Mouse (Mus musculus): ENCODE results near the gene Spint2. TPM values are rescaled to one million over a fixed set of nuclear protein-coding genes. Genes with fewer than 3 reads are reported as not detected.

The Spint2 gene
- 46.6 and 47.7 TPM in 2 replicates for total RNA-seq (2014; rRNA removed)
- 148 and 153 TPM in 2 replicates for polyA plus RNA-seq (2015; fragmentation: Nextera tagmentation; extraction: Ambion mirVana)

GRCm38 (mm10) chr7:29281201-29282073 lies at the start of gene Spint2:
Spint2 (minus strand) TSS chr7:29281912.
- H3K9me3 ChIP-seq (ENCODE audit: low read length): no peaks in the 10 kb centered on the region
- peak; percentile 44 for TF ChIP-seq CTCF (IDR thresholded peaks at IDR 0.05)
- no peaks in the 10 kb centered on the region for H3K36me3 ChIP-seq (ENCODE audit: insufficient read depth, low read length)
- peak within 1 kb of the TSS; percentile 97 for H3K4me2 ChIP-seq (ENCODE audit: low read depth, low read length, poor library complexity, severe bottlenecking)
- peak within 1 kb of the TSS; percentile 68 for H3K4me3 ChIP-seq (ENCODE audit: low read depth, low read length)
- ATAC-seq (ENCODE audit: low FRiP score) (peak; percentile 85), DNase-seq (ENCODE audit: low spot score) (peak; percentile 60)
- WGBS: under 1% methylated on average over 75 of the region's 80 CpGs
- 0 out of 2 replicates have a peak, but pooled peaks cover 8% of the 10 kb centered on the region for H3K27me3 ChIP-seq (ENCODE audit: insufficient read depth, low read length)
- peak within 1 kb of the TSS; percentile 79 for H3K9ac ChIP-seq (replicated peaks; ENCODE audit: low read length, poor library complexity, severe bottlenecking)
- H3K4me1 ChIP-seq (ENCODE audit: insufficient read depth, low read length): 0 out of 2 replicates have a peak, but pooled peaks cover 2% of the 10 kb centered on the region
- peak within 1 kb of the TSS; percentile 21; the same call in 1 of the 2 replicates for H3K27ac ChIP-seq (ENCODE audit: low read depth, low read length)

DNA sequence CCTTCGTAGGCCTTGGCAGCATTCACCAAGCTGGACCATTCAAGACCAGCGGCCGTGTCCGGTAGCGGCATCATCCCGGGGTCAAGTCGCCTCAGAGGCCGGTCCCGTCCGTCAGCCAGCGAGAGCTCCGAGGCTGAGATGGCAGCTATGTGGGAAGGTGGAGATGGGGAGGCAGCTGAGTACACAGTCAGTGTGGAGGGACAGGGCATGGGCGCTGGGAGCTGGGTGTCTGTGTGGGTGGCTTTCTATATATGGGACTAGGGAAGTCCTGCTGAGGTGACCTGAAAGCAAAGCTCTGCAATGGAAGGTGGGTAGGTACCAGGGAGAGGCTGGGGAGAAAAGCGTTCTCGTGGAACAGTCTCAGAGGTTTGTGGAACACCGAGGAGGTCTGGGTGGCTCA lies 47.3 kb upstream of the Spint2 start:
- Histone ChIP-seq H3K9ac (replicated peaks; ENCODE audit: low read length, poor library complexity, severe bottlenecking) (no peak overlapping the region), H3K4me2 (ENCODE audit: low read depth, low read length, poor library complexity, severe bottlenecking) (no peak overlapping the region), H3K27ac (ENCODE audit: low read depth, low read length) (no peak overlapping the region), H3K4me3 (ENCODE audit: low read depth, low read length) (no peak overlapping the region), H3K27me3 (ENCODE audit: insufficient read depth, low read length) (no peaks in the 10 kb centered on the region), H3K36me3 (ENCODE audit: insufficient read depth, low read length) (peaks cover 59% of the 10 kb centered on the region), H3K9me3 (ENCODE audit: low read length) (no peaks in the 10 kb centered on the region), H3K4me1 (ENCODE audit: insufficient read depth, low read length) (no peaks in the 10 kb centered on the region)
- TF ChIP-seq CTCF (IDR thresholded peaks at IDR 0.05): no peak
- WGBS: 90% methylated on average over 16 of the region's 16 CpGs
- no peak for ATAC-seq (ENCODE audit: low FRiP score)
- DNase-seq (ENCODE audit: low spot score): no peak

GRCm38 (mm10) chr7:29327087-29327486 lies 45.4 kb upstream of the Spint2 start:
- Histone ChIP-seq H3K4me1 (ENCODE audit: insufficient read depth, low read length) (no peaks in the 10 kb centered on the region), H3K27me3 (ENCODE audit: insufficient read depth, low read length) (no peaks in the 10 kb centered on the region), H3K4me3 (ENCODE audit: low read depth, low read length) (no peak overlapping the region), H3K9ac (replicated peaks; ENCODE audit: low read length, poor library complexity, severe bottlenecking) (no peak overlapping the region), H3K27ac (ENCODE audit: low read depth, low read length) (no peak overlapping the region), H3K4me2 (ENCODE audit: low read depth, low read length, poor library complexity, severe bottlenecking) (no peak overlapping the region), H3K36me3 (ENCODE audit: insufficient read depth, low read length) (peaks cover 56% of the 10 kb centered on the region), H3K9me3 (ENCODE audit: low read length) (no peaks in the 10 kb centered on the region)
- no peak for ATAC-seq (ENCODE audit: low FRiP score)
- WGBS: 88% methylated on average over 6 of the region's 6 CpGs
- no peak for DNase-seq (ENCODE audit: low spot score)
- no peak for TF ChIP-seq CTCF (IDR thresholded peaks at IDR 0.05)

GRCm38 (mm10) chr7:29319337-29320307 lies 37.9 kb upstream of the Spint2 start:
- H3K27ac ChIP-seq (ENCODE audit: low read depth, low read length): peak overlapping the region; percentile 96
- peaks cover 23% of the 10 kb centered on the region for H3K36me3 ChIP-seq (ENCODE audit: insufficient read depth, low read length)
- H3K9me3 ChIP-seq (ENCODE audit: low read length): no peaks in the 10 kb centered on the region
- no peak for DNase-seq (ENCODE audit: low spot score)
- H3K27me3 ChIP-seq (ENCODE audit: insufficient read depth, low read length): no peaks in the 10 kb centered on the region
- ATAC-seq (ENCODE audit: low FRiP score): no peak
- H3K9ac ChIP-seq (replicated peaks; ENCODE audit: low read length, poor library complexity, severe bottlenecking): 0 out of 2 replicates have a peak overlapping the region, but pooled peaks have one; percentile 29
- peak; percentile 62 for TF ChIP-seq CTCF (IDR thresholded peaks at IDR 0.05)
- H3K4me2 ChIP-seq (ENCODE audit: low read depth, low read length, poor library complexity, severe bottlenecking): peak overlapping the region; percentile 25
- peaks cover 41% of the 10 kb centered on the region for H3K4me1 ChIP-seq (ENCODE audit: insufficient read depth, low read length)
- WGBS: 16% methylated on average over 19 of the region's 19 CpGs
- no peak overlapping the region for H3K4me3 ChIP-seq (ENCODE audit: low read depth, low read length)

DNA sequence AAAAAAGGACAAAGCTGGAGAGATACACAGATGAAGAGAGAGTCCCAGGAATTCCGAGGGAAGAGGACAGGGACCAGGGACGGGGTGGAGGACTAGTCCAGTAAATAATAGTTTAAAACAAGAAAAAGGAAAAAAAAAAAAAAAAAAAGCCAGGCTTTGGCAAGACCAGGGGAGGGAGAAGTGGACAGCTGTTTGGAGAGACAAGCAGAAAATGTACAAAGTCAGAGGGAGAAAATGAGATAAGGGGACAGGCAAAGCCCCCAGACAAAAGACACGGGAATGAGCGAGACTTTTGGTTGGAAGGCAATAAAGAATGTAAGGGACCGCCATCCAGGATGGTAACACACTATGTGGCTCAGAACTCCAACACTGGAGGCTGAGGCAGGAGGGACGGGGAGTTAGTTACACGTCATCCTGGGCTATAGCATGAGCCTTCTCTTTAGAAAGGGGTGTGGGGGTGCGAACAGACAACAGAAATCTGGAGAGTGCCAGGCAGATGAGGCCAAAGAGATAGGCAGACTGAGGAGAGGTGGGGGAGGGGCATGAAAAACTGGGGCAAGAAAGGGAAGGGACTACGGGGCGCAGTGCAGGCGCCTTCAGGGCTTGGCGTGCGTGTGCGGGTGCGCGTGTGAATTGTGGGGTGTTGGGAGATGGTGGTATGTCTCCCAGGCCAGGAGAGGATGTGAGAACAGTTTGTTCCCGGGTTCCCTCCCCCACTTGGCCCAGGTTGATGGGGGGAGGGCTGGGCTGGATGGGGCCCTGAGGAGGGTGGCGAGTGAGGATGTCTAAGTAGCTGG lies 36.6 kb upstream of the Spint2 start:
- H3K9me3 ChIP-seq (ENCODE audit: low read length): no peaks in the 10 kb centered on the region
- H3K9ac ChIP-seq (replicated peaks; ENCODE audit: low read length, poor library complexity, severe bottlenecking): peak overlapping the region; percentile 9; the same call in 1 of the 2 replicates
- no peaks in the 10 kb centered on the region for H3K27me3 ChIP-seq (ENCODE audit: insufficient read depth, low read length)
- peaks cover 18% of the 10 kb centered on the region for H3K36me3 ChIP-seq (ENCODE audit: insufficient read depth, low read length)
- DNase-seq (ENCODE audit: low spot score) (no peak), ATAC-seq (ENCODE audit: low FRiP score) (no peak)
- H3K4me3 ChIP-seq (ENCODE audit: low read depth, low read length): no peak overlapping the region
- H3K27ac ChIP-seq (ENCODE audit: low read depth, low read length): peak overlapping the region; percentile 96
- no peak for TF ChIP-seq CTCF (IDR thresholded peaks at IDR 0.05)
- WGBS: 4% methylated on average over 18 of the region's 18 CpGs
- peak overlapping the region; percentile 28; the same call in 1 of the 2 replicates for H3K4me2 ChIP-seq (ENCODE audit: low read depth, low read length, poor library complexity, severe bottlenecking)
- H3K4me1 ChIP-seq (ENCODE audit: insufficient read depth, low read length): peaks cover 51% of the 10 kb centered on the region
